Mouse (Mus musculus) hematopoietic stem cell, adult 5-6 weeks (primary cell): ENCODE data around the gene Phf11a. TPM values are rescaled to one million over a fixed set of nuclear protein-coding genes. Genes with fewer than 3 reads are reported as not detected.
A peak's percentile ranks its signal among the peaks of the same experiment; 100 is the strongest.
"Not testable (repeated sequence)": the region's sequence is repeated elsewhere in the genome, so short reads cannot be mapped to it uniquely, and the experiment has no call there.

Experiments
- ATAC-seq, 2 experiments: fragments of 125-278 bp in 1 of 2; replicated peaks in 1 of 2; 2 replicates each; pipeline ENCODE4 v1.8.0; 2016 to 2017; ENCODE audit warnings: inconsistent platforms in 2 of 2, mild to moderate bottlenecking in 2 of 2, moderate number of reproducible peaks in 2 of 2, low read depth in 1 of 2, moderate TSS enrichment in 1 of 2; ENCODE audit not compliant: low FRiP score in 2 of 2, poor library complexity in 2 of 2, severe bottlenecking in 2 of 2, insufficient read depth in 1 of 2, low TSS enrichment in 1 of 2
- total RNA-seq: library from RNA; stranded (forward); fragments of 172-1452, 232-1000 nt; gene quantifications from 2 replicates; pipeline ENCODE4 v1.2.3, GENCODE M21; 2017

Phf11a gene
- total RNA-seq: 0.55 and 1.9 TPM in 2 replicates

- peak; percentile 68 to 83 for ATAC-seq
Measured at GRCm38 (mm10) chr14:59297391-59297790, at the start of gene Phf11a. Phf11a (minus strand) TSS chr14:59297522.

GRCm38 (mm10) chr14:59341189-59341588, 43.9 kb upstream of the Phf11a start, which contains the start of gene Phf11b:
Phf11b (minus strand) TSS chr14:59341351.
- ATAC-seq: peak; percentile 91 to 96

GRCm38 (mm10) chr14:59339541-59339940, 42.2 kb upstream of the Phf11a start:
- no peak for ATAC-seq

- ATAC-seq: not testable (repeated sequence)
Measured at GRCm38 (mm10) chr14:59336056-59336455, 38.7 kb upstream of the Phf11a start.

GRCm38 (mm10) chr14:59330499-59330898, 33.2 kb upstream of the Phf11a start:
- not testable (repeated sequence) for ATAC-seq

GRCm38 (mm10) chr14:59319970-59320369, 22.6 kb upstream of the Phf11a start:
- not testable (repeated sequence) for ATAC-seq

- ATAC-seq: not testable (repeated sequence)
Measured at GRCm38 (mm10) chr14:59319036-59319435, 21.7 kb upstream of the Phf11a start.

GRCm38 (mm10) chr14:59291769-59292168, 5.6 kb downstream of the Phf11a start:
- not testable (repeated sequence) for ATAC-seq

GRCm38 (mm10) chr14:59274961-59275360, 22.4 kb downstream of the Phf11a start:
- ATAC-seq: not testable (repeated sequence)

GRCm38 (mm10) chr14:59260056-59260455, 37.3 kb downstream of the Phf11a start, which contains the start of gene Gm6904:
Gm6904 (minus strand) TSS chr14:59260216.
- ATAC-seq: peak; percentile 96 to 100

- not testable (repeated sequence) for ATAC-seq
Measured at GRCm38 (mm10) chr14:59255861-59256260, 41.5 kb downstream of the Phf11a start.

GRCm38 (mm10) chr14:59250350-59250749, 47.0 kb downstream of the Phf11a start:
- ATAC-seq: not testable (repeated sequence)

- ATAC-seq: no peak
Measured at GRCm38 (mm10) chr14:59233635-59234034, 63.7 kb downstream of the Phf11a start.

- peak; percentile 68 to 72 for ATAC-seq
Measured at GRCm38 (mm10) chr14:59232003-59232402, 65.3 kb downstream of the Phf11a start.

GRCm38 (mm10) chr14:59230331-59230966, 66.9 kb downstream of the Phf11a start:
- ATAC-seq: no peak

- ATAC-seq: 0 out of 4 replicates have a peak, but pooled peaks of 1 of the 2 experiments have one; percentile 42
Measured at GRCm38 (mm10) chr14:59229822-59230221, 67.5 kb downstream of the Phf11a start.
